Mouse (Mus musculus) telencephalon, adult 2 months (tissue): Measurements from ENCODE around the gene Ovca2.

ENCODE experiments used
- DNase-seq: peaks from one replicate; pipeline ENCODE4 v3.0.0-alpha.2; 2011; ENCODE audit warnings: low read depth, low spot score

The Ovca2 gene

GRCm38 (mm10) chr11:75178672-75179208 is at the start of gene Ovca2:
Ovca2 (minus strand) TSS chr11:75178835.
- DNase-seq: peak; percentile 86

- DNase-seq: no peak
Measured at GRCm38 (mm10) chr11:75227632-75228031, 49.0 kb upstream of the Ovca2 start.

- DNase-seq: no peak
Measured at GRCm38 (mm10) chr11:75224835-75225234, 46.2 kb upstream of the Ovca2 start.

GRCm38 (mm10) chr11:75224062-75224461 is 45.4 kb upstream of the Ovca2 start:
- DNase-seq: no peak

- no peak for DNase-seq
Measured at GRCm38 (mm10) chr11:75220517-75221145, 42.0 kb upstream of the Ovca2 start.

GRCm38 (mm10) chr11:75220115-75220514 is 41.5 kb upstream of the Ovca2 start:
- no peak for DNase-seq

- no peak for DNase-seq
Measured at GRCm38 (mm10) chr11:75214081-75214950, 35.7 kb upstream of the Ovca2 start.

- no peak for DNase-seq
Measured at GRCm38 (mm10) chr11:75213372-75214080, 34.9 kb upstream of the Ovca2 start.

GRCm38 (mm10) chr11:75212876-75213275 is 34.2 kb upstream of the Ovca2 start:
- no peak for DNase-seq

GRCm38 (mm10) chr11:75212031-75212667 is 33.5 kb upstream of the Ovca2 start:
- peak; percentile 79 for DNase-seq

- no peak for DNase-seq
Measured at GRCm38 (mm10) chr11:75210755-75211154, 32.1 kb upstream of the Ovca2 start.

- DNase-seq: no peak
Measured at GRCm38 (mm10) chr11:75210093-75210492, 31.5 kb upstream of the Ovca2 start.

- no peak for DNase-seq
Measured at GRCm38 (mm10) chr11:75209363-75209762, 30.7 kb upstream of the Ovca2 start.

GRCm38 (mm10) chr11:75206347-75206746 is 27.7 kb upstream of the Ovca2 start:
- no peak for DNase-seq

- no peak for DNase-seq
Measured at GRCm38 (mm10) chr11:75204472-75204871, 25.8 kb upstream of the Ovca2 start.

GRCm38 (mm10) chr11:75203926-75204325 is 25.3 kb upstream of the Ovca2 start:
- no peak for DNase-seq

GRCm38 (mm10) chr11:75201721-75202120 is 23.1 kb upstream of the Ovca2 start:
- DNase-seq: no peak

- no peak for DNase-seq
Measured at GRCm38 (mm10) chr11:75200935-75201334, 22.3 kb upstream of the Ovca2 start.

GRCm38 (mm10) chr11:75199951-75200350 is 21.3 kb upstream of the Ovca2 start:
- no peak for DNase-seq

GRCm38 (mm10) chr11:75198792-75199191 is 20.2 kb upstream of the Ovca2 start:
- DNase-seq: no peak

GRCm38 (mm10) chr11:75197956-75198355 is 19.3 kb upstream of the Ovca2 start:
- DNase-seq: no peak

GRCm38 (mm10) chr11:75196131-75196530 is 17.5 kb upstream of the Ovca2 start:
- no peak for DNase-seq
